ENCODE assay signal across 21 mouse cellular contexts in the genomic region with DNA sequence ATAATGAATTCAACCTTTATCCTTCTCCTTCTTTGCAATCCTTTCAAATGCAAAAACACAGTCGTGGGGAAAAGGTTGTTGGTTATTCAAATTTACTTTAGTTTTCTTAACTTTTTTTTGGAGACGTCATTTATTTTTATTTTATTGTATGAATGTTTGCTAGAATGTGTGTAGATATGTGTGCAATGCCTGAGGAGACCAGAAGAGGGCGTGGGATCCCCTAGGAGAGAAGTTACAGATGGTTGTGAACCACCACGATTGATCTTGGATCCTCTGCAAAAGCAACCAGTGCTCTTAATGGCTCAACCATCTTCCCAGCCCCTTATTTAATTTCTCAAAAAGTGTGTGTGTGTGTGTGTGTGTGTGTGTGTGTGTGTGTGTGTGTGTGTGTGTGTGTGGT. TPM values are rescaled to one million over a fixed set of nuclear protein-coding genes. Genes with fewer than 3 reads are reported as not detected.
A peak's percentile ranks its signal among the peaks of the same experiment; 100 is the strongest.
DNase-seq lines count a peak whose midpoint lies in the region; ATAC-seq and TF ChIP-seq lines count a peak whose summit lies in the region.
"Had no signal": no experiment of that assay in that cellular context is flagged by ENCODE, and none has a peak within 500 bp of the region (broad histone marks: within the 10 kb centered on the region; RNA-seq: fewer than 3 reads in every experiment).

No protein-coding gene starts in this region.

- TF ChIP-seq RAD21 in MEL (IDR thresholded peaks at IDR 0.05; ENCODE audit: low read depth, low read length), result peak; percentile 3

- no peak for TF ChIP-seq POLR2A in MEL (IDR thresholded peaks at IDR 0.05; ENCODE audit: control insufficient read depth in 1 of 2, insufficient read depth in 1 of 2, low read depth in 1 of 2, low read length in 2 of 2, poor library complexity in 1 of 2)

- DNase-seq in heart, postnatal 0 days (ENCODE audit: low spot score), result no peak
- no peak for DNase-seq in heart, postnatal 4 days
- no peak for DNase-seq in lung, postnatal 0 days (ENCODE audit: low spot score)
- no peak for DNase-seq in lung, postnatal 36 days
- DNase-seq in 416B (ENCODE audit: low read depth) (peak; percentile 20), MEL (ENCODE audit: low read depth, low spot score) (peak; percentile 37)
- DNase-seq in cerebellum, postnatal 36 days, result no peak
- no peak for DNase-seq in layer of hippocampus, postnatal 36 days
- DNase-seq: adrenal gland, adult 8-10 months; cerebellum, adult 11-12 months; gastrocnemius, postnatal 14 days; heart, postnatal 36 days; kidney, adult 9 months; lung, postnatal 14 days; right cerebral cortex, postnatal 14 days had no signal

- H3K4me1 ChIP-seq in heart, postnatal 0 days (ENCODE audit: control insufficient read depth, insufficient read depth), result peaks cover 7% of the 10 kb centered on the region; the same call in 1 of the 2 replicates
- H3K4me1 ChIP-seq in lung, postnatal 0 days (ENCODE audit: insufficient read depth, low read depth, low read length), result no peaks in the 10 kb centered on the region
- peaks cover 0 to 4% of the 10 kb centered on the region in 2 experiments; a peak in 1 of 4 replicates for H3K4me1 ChIP-seq in MEL (ENCODE audit: control insufficient read depth in 1 of 2, insufficient read depth in 2 of 2, low read length in 2 of 2)
- H3K4me1 ChIP-seq: neural tube, embryonic 13.5 days had no signal

- H3K4me2 ChIP-seq in heart, postnatal 0 days (ENCODE audit: low read depth, low read length), result no peak overlapping the region
- H3K4me2 ChIP-seq in lung, postnatal 0 days (replicated peaks; ENCODE audit: low read depth, low read length), result no peak overlapping the region
- H3K4me2 ChIP-seq: embryonic facial prominence, embryonic 12.5 days; heart, embryonic 11.5 days; liver, embryonic 15.5 days; neural tube, embryonic 13.5 days had no signal

- no peak overlapping the region for H3K9ac ChIP-seq in heart, postnatal 0 days (replicated peaks; ENCODE audit: low read depth, low read length)
- H3K9ac ChIP-seq in lung, postnatal 0 days (replicated peaks; ENCODE audit: low read depth), result no peak overlapping the region
- no peak overlapping the region for H3K9ac ChIP-seq in MEL (ENCODE audit: control insufficient read depth, low read depth, low read length, poor library complexity, severe bottlenecking)
- H3K9ac ChIP-seq: embryonic facial prominence, embryonic 12.5 days; liver, embryonic 15.5 days; neural tube, embryonic 13.5 days had no signal

- H3K27ac ChIP-seq in heart, postnatal 0 days (ENCODE audit: low read depth), result no peak overlapping the region
- H3K27ac ChIP-seq in lung, postnatal 0 days (ENCODE audit: low read length), result no peak overlapping the region
- no peak overlapping the region for H3K27ac ChIP-seq in MEL (ENCODE audit: control insufficient read depth, low read depth, low read length)
- H3K27ac ChIP-seq: embryonic facial prominence, embryonic 12.5 days; liver, embryonic 15.5 days; neural tube, embryonic 13.5 days had no signal

- TF ChIP-seq CTCF in heart, postnatal 0 days (IDR thresholded peaks at IDR 0.05; ENCODE audit: low read depth), result peak; percentile 11; the same call in 1 of the 2 replicates
- peak; percentile 26 for TF ChIP-seq CTCF in lung, postnatal 0 days (IDR thresholded peaks at IDR 0.05)
- TF ChIP-seq CTCF in MEL (IDR thresholded peaks at IDR 0.05 in 2 of 3, conservative IDR thresholded peaks at IDR 0.05 in 1 of 3; ENCODE audit: control insufficient read depth in 1 of 3, insufficient read depth in 1 of 3, low read depth in 2 of 3, low read length in 3 of 3, poor library complexity in 1 of 3, severe bottlenecking in 1 of 3), result peak in 2 of 3 experiments; percentile 34 to 36; a peak in 4 of 6 replicates

- H3K79me2 ChIP-seq in MEL (ENCODE audit: control insufficient read depth, insufficient read depth, low read length, poor library complexity), result no peaks in the 10 kb centered on the region

- H3K9me3 ChIP-seq in heart, postnatal 0 days (replicated peaks; ENCODE audit: control insufficient read depth, low read length), result no peaks in the 10 kb centered on the region
- no peaks in the 10 kb centered on the region for H3K9me3 ChIP-seq in lung, postnatal 0 days (ENCODE audit: low read length)
- H3K9me3 ChIP-seq in MEL (replicated peaks; ENCODE audit: insufficient read depth, low read length), result no peaks in the 10 kb centered on the region
- H3K9me3 ChIP-seq: embryonic facial prominence, embryonic 12.5 days; G1E; liver, embryonic 15.5 days; neural tube, embryonic 13.5 days had no signal

- ATAC-seq in heart, postnatal 0 days (ENCODE audit: insufficient read depth, low read depth), result no peak
- no peak for ATAC-seq in lung, postnatal 0 days
- ATAC-seq: forebrain, embryonic 16.5 days had no signal

- TF ChIP-seq EP300 in heart, postnatal 0 days (IDR thresholded peaks at IDR 0.05; ENCODE audit: low read depth), result no peak
- TF ChIP-seq EP300 in lung, postnatal 0 days (IDR thresholded peaks at IDR 0.05), result no peak
- no peak for TF ChIP-seq EP300 in MEL (IDR thresholded peaks at IDR 0.05; ENCODE audit: low read depth in 1 of 2, low read length in 2 of 2)

- WGBS in heart, postnatal 0 days, result 48% methylated on average over 4 of the region's 4 CpGs
- WGBS in lung, postnatal 0 days, result 42% methylated on average over 4 of the region's 4 CpGs

- H3K4me3 ChIP-seq in heart, postnatal 0 days (ENCODE audit: low read depth, low read length), result no peak overlapping the region
- H3K4me3 ChIP-seq in lung, postnatal 0 days (ENCODE audit: low read depth, low read length), result no peak overlapping the region
- H3K4me3 ChIP-seq in MEL (ENCODE audit: control insufficient read depth in 1 of 2, insufficient read depth in 1 of 2, low read depth in 2 of 2, low read length in 2 of 2), result no peak overlapping the region
- H3K4me3 ChIP-seq: embryonic facial prominence, embryonic 12.5 days; liver, embryonic 15.5 days; neural tube, embryonic 13.5 days had no signal

- no peaks in the 10 kb centered on the region for H3K36me3 ChIP-seq in heart, postnatal 0 days (replicated peaks; ENCODE audit: control insufficient read depth, insufficient read depth, low read length)
- no peaks in the 10 kb centered on the region for H3K36me3 ChIP-seq in lung, postnatal 0 days (ENCODE audit: insufficient read depth, low read length)
- H3K36me3 ChIP-seq in MEL (ENCODE audit: control insufficient read depth in 1 of 2, insufficient read depth in 2 of 2, low read length in 2 of 2), result peaks cover 0 to 8% of the 10 kb centered on the region in 2 experiments; a peak in 2 of 4 replicates
- H3K36me3 ChIP-seq: embryonic facial prominence, embryonic 12.5 days; G1E; liver, embryonic 15.5 days; neural tube, embryonic 13.5 days had no signal

- no peaks in the 10 kb centered on the region for H3K27me3 ChIP-seq in heart, postnatal 0 days (ENCODE audit: control insufficient read depth, insufficient read depth, low read length)
- H3K27me3 ChIP-seq in lung, postnatal 0 days (replicated peaks; ENCODE audit: insufficient read depth, low read length), result no peaks in the 10 kb centered on the region
- no peaks in the 10 kb centered on the region; a peak in 2 of 4 replicates for H3K27me3 ChIP-seq in MEL (ENCODE audit: control insufficient read depth in 1 of 2, insufficient read depth in 2 of 2, low read length in 2 of 2)
- H3K27me3 ChIP-seq: embryonic facial prominence, embryonic 12.5 days; liver, embryonic 15.5 days; neural tube, embryonic 13.5 days had no signal

TF ChIP-seq in MEL, 35 proteins besides CTCF, POLR2A, EP300 and RAD21:
- TF ChIP-seq GATA1 (IDR thresholded peaks at IDR 0.05; ENCODE audit: low read depth, low read length) (no peak), MAFK (IDR thresholded peaks at IDR 0.05; ENCODE audit: borderline replicate concordance, low read depth, low read length) (no peak), GABPA (IDR thresholded peaks at IDR 0.05; ENCODE audit: low read depth, low read length) (no peak), CHD2 (IDR thresholded peaks at IDR 0.05; ENCODE audit: low read length) (no peak), MYB (IDR thresholded peaks at IDR 0.05; ENCODE audit: low read depth, low read length) (no peak), NRF1 (IDR thresholded peaks at IDR 0.05; ENCODE audit: insufficient read depth, low read depth, low read length, poor library complexity, severe bottlenecking) (no peak), ZKSCAN1 (IDR thresholded peaks at IDR 0.05; ENCODE audit: low read depth, low read length) (no peak), TBP (IDR thresholded peaks at IDR 0.05; ENCODE audit: low read depth, low read length) (no peak), SMC3 (IDR thresholded peaks at IDR 0.05; ENCODE audit: low read depth, low read length) (no peak), MAX (IDR thresholded peaks at IDR 0.05; ENCODE audit: low read length) (no peak), ELF1 (IDR thresholded peaks at IDR 0.05; ENCODE audit: low read depth, low read length) (no peak), SIN3A (IDR thresholded peaks at IDR 0.05; ENCODE audit: low read length) (no peak), KAT2A (conservative IDR thresholded peaks at IDR 0.05; ENCODE audit: low read depth, low read length) (no peak), ZNF384 (IDR thresholded peaks at IDR 0.05; ENCODE audit: low read depth, low read length) (no peak), HCFC1 (IDR thresholded peaks at IDR 0.05; ENCODE audit: low read depth, low read length) (no peak)

RNA-seq across cellular contexts. Expression of gene Scml4, which starts 53.0 kb away (rescaled TPM):
- 0.19 and 4.9 TPM in 2 replicates for total RNA-seq in heart, postnatal 0 days (2014; rRNA removed; ENCODE audit: low replicate concordance)
- 1.1 and 1.2 TPM in 2 replicates for polyA plus RNA-seq in heart, postnatal 0 days (2015; fragmentation: Nextera tagmentation; extraction: Ambion mirVana)
- total RNA-seq in heart, postnatal 4 days (2021), result 1 to 10 TPM; 4.2 to 4.9 TPM
- polyA plus RNA-seq in lung, postnatal 0 days (2015; fragmentation: Nextera tagmentation; extraction: Ambion mirVana), result 0.10 and 0.13 TPM in 2 replicates
- 0.08 TPM in 1 of 2 replicates, not detected in the other for total RNA-seq in MEL (2012; rRNA removed)
- under 1 TPM in 1 of 2 experiments, not detected in 1; 0.03 TPM for polyA plus RNA-seq in MEL (2012; ENCODE audit: insufficient read depth in 1 of 2, insufficient read length in 2 of 2, low read depth in 1 of 2, low replicate concordance in 2 of 2, missing spikeins in 1 of 2)
- 1 to 10 TPM; 4.4 to 5.1 TPM for total RNA-seq in layer of hippocampus, postnatal 36 days (2021)
- total RNA-seq: G1E had no signal
- polyA plus RNA-seq: G1E had no signal

Comparison
In these comparisons a context has a peak if more than half of its experiments do, and no peak if none do; other contexts are left out.
1. DNase-seq: peak in 416B (single experiment) and MEL (single experiment); none in heart, postnatal 0 days (single experiment), heart, postnatal 4 days (single experiment), lung, postnatal 0 days (single experiment), lung, postnatal 36 days (single experiment), cerebellum, postnatal 36 days (0 of 2) and layer of hippocampus, postnatal 36 days (0 of 2).
2. Peak in every context shown above with its lines, with median percentiles within 50 percentile points of each other: CTCF ChIP-seq.